Mouse (Mus musculus) yolk sac, embryonic 10.5 days (tissue): ENCODE results near the gene Rasgrp3.
"Not testable (repeated sequence)": the region's sequence is repeated elsewhere in the genome, so short reads cannot be mapped to it uniquely, and the experiment has no call there.

Source experiments
- DNase-seq: peaks from one replicate; pipeline ENCODE4 v3.0.0-alpha.2; 2017; ENCODE audit warnings: low spot score

Gene Rasgrp3

GRCm38 (mm10) chr17:75435599-75435998, at the start of gene Rasgrp3:
Gene Rasgrp3 (plus strand): TSS chr17:75435896.
- DNase-seq, result no peak

- no peak for DNase-seq
These were observed 47.3 kb upstream of the Rasgrp3 start for GRCm38 (mm10) chr17:75388402-75388801.

GRCm38 (mm10) chr17:75390142-75390541, 45.6 kb upstream of the Rasgrp3 start:
- no peak for DNase-seq

- no peak for DNase-seq
These were observed 44.1 kb upstream of the Rasgrp3 start for GRCm38 (mm10) chr17:75391429-75392192.

- no peak for DNase-seq
These were observed 29.3 kb upstream of the Rasgrp3 start for GRCm38 (mm10) chr17:75406405-75406804.

- DNase-seq, result no peak
These were observed 18.8 kb upstream of the Rasgrp3 start for GRCm38 (mm10) chr17:75416861-75417260.

GRCm38 (mm10) chr17:75434152-75434551, 1.5 kb upstream of the Rasgrp3 start:
- DNase-seq, result no peak

GRCm38 (mm10) chr17:75434871-75435270, 825 bp upstream of the Rasgrp3 start:
- DNase-seq, result no peak

- DNase-seq, result no peak
These were observed 399 bp downstream of the Rasgrp3 start for GRCm38 (mm10) chr17:75436095-75436494.

GRCm38 (mm10) chr17:75436819-75437218, 1.1 kb downstream of the Rasgrp3 start:
- no peak for DNase-seq

- DNase-seq, result no peak
These were observed 1.6 kb downstream of the Rasgrp3 start for GRCm38 (mm10) chr17:75437239-75437750.

- DNase-seq, result no peak
These were observed 2.5 kb downstream of the Rasgrp3 start for GRCm38 (mm10) chr17:75438162-75438561.

GRCm38 (mm10) chr17:75439062-75439461, 3.4 kb downstream of the Rasgrp3 start:
- no peak for DNase-seq

GRCm38 (mm10) chr17:75440619-75441018, 4.9 kb downstream of the Rasgrp3 start:
- peak; percentile 26 for DNase-seq

GRCm38 (mm10) chr17:75441260-75441830, 5.6 kb downstream of the Rasgrp3 start:
- DNase-seq, result no peak

GRCm38 (mm10) chr17:75442352-75442751, 6.7 kb downstream of the Rasgrp3 start:
- no peak for DNase-seq

- DNase-seq, result no peak
These were observed 7.4 kb downstream of the Rasgrp3 start for GRCm38 (mm10) chr17:75443064-75443621.

GRCm38 (mm10) chr17:75448257-75448656, 12.6 kb downstream of the Rasgrp3 start:
- no peak for DNase-seq

- no peak for DNase-seq
These were observed 13.3 kb downstream of the Rasgrp3 start for GRCm38 (mm10) chr17:75449022-75449421.

GRCm38 (mm10) chr17:75452313-75452712, 16.6 kb downstream of the Rasgrp3 start:
- no peak for DNase-seq

GRCm38 (mm10) chr17:75453639-75454038, 17.9 kb downstream of the Rasgrp3 start:
- no peak for DNase-seq

GRCm38 (mm10) chr17:75456096-75456495, 20.4 kb downstream of the Rasgrp3 start:
- DNase-seq, result not testable (repeated sequence)

- no peak for DNase-seq
These were observed 24.9 kb downstream of the Rasgrp3 start for GRCm38 (mm10) chr17:75460621-75461020.
